Mouse (Mus musculus): Measurements from ENCODE around the gene Itgb5.

Gene Itgb5

GRCm38 (mm10) chr16:33832728-33833428 lies 3.4 kb downstream of the Itgb5 start:
- no peak for DNase-seq (ENCODE audit: low spot score)

DNA sequence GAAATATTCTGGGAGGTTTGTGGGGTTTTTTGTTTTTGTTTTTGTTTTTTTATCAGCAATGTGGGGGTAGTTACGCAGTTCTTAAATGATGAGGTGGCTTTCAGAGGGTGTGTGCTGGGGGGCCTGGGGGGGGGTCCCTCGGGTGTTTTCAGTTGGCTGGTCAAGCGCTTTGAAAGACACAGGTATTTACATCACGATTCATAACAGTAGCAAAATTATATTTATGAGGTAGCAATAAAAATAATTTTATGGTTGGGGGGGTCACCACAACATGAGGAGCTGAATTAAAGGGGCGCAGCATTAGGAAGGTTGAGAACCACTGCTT lies 3.9 kb downstream of the Itgb5 start:
- no peak for DNase-seq (ENCODE audit: low spot score)

- no peak for DNase-seq (ENCODE audit: low spot score)
These were observed 4.5 kb downstream of the Itgb5 start for GRCm38 (mm10) chr16:33833781-33834482.

- DNase-seq (ENCODE audit: low spot score): no peak
These were observed 7.2 kb downstream of the Itgb5 start for GRCm38 (mm10) chr16:33836676-33837075.

DNA sequence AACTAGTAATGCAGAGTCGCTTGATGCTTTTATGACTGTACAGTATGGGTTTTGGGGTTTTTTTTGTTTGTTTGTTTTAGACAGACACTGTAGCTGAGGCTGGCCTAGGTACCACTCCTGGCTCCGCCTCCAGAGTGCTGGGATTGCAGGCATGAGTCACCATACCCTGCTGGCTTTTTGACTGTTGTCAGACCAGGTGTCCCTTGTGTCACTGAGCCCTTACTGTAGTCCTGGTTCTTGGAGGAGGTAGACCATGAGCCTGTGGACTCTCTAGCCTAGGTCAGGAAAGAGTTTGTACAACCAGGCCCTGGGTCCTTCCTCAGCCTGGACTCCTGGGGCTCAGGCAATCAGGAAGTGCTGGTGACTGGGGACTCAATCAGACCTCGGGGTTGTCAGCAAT lies 7.7 kb downstream of the Itgb5 start:
- DNase-seq (ENCODE audit: low spot score): no peak

- no peak for DNase-seq (ENCODE audit: low spot score)
These were observed 11.2 kb downstream of the Itgb5 start for GRCm38 (mm10) chr16:33840616-33841015.

DNA sequence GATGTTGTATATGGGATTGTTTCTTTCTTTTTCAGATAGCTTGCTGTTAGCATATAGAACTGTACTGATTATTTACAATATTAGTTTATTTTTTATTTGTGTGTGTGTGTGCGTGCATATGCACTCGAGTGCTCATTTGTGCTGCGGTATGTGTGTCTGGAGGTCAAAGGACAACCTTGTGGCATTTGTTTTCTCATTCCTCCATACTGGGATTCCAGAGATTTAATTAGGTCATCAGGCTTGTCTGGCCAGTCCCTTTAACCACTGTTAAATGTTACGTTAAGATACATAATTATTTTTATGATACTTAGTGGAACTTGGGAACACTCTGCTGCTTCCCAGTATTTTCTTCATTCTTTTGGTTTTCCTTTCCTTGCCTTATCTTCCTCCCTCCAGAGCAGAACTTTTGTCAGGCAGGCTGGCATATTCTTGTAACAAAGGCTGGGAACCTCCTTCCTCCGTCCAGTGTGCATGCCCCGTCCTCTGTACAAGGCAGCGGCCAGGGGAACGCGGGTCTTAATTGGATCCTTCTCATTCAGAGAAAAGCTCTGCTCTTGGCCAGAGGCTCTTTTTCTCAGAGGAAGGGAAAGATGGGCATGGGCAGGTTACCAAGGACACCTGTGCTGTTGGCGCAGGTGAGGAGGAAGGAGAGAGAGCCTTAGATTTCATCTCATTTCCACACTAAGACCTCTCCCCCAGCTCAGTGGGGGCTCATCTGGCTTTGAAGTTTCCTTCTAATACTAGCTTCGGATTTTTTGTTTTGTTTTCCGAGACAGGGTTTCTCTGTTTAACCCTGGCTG lies 12.8 kb downstream of the Itgb5 start:
- DNase-seq (ENCODE audit: low spot score): no peak

DNA sequence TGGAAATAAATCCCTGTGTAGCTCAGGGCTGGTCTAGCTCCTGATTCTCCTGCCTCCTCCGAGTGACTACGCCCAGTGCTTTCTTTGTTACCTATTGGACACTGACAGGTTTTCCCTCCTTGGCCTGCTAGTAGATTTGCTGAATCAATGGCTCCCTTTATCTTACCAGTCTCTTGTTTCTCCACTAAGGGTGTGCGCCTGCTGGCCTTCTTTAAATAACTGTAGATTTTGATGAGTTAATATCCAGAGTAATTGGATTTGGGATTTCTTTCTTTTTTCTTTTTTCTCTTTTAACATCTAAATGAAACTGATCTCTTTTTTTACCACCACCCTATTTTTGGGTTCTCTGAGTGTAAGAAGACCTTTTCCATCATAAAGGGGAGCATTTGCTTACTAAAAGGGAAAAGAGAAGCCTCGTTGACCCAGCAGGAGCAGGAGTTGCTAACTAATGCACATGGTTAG lies 14.7 kb downstream of the Itgb5 start:
- no peak for DNase-seq (ENCODE audit: low spot score)

DNA sequence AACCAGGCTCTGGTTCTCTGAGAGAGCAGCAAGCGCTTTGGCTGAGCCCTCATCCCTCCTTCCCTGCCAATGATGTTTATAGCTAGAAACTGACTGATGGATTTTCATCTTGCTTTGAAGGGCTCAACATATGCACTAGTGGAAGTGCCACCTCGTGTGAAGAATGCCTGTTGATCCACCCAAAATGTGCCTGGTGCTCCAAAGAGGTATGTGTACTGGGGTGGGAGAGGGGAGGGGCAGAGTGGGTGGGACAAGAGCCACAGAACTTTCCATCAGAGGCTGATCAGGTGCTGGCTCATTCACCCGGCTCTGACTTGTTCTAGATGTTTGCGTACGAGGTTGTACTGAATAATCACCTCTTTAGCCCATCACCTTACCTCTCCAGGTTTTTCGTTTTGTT lies 15.4 kb downstream of the Itgb5 start:
- DNase-seq (ENCODE audit: low spot score): no peak

DNA sequence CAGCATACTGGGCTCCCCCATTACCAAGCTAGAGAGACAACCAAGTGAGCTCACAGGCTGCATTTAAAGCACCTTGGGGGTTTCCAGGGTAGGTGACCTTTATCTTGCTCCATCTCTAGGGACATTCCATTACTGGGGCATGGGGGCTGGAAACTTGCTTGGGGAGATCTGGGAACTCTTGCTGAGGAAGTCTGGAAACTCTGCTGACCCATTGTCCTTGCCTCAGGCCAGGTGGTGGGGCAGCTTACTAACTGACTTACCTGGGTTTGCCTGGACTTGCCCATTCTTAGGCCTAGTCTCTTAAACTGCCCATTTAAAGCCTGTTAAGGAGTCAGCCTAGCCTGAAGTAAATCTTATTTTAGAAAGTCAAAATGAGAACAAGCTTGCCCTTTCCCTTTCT lies 23.8 kb downstream of the Itgb5 start:
- DNase-seq (ENCODE audit: low spot score): no peak

DNA sequence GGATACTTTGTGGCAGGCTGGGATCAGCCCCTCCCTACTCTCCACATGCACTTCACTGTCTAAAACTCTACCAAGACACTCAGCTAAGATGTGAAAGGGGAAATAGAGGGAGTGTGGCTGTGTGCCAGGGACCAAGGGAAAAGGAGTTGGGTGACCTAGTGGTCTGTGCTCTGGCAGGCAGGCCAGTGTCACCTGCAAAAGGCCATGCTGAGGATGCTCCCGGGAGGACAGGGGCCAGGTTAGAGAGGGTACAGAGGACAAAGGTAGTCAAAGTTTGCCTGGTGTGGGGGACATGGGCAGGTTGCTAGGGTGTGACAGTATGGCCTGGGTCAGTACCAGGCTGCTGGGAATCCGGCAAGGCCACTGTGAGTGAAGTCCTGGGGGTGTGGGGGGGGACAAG lies 29.3 kb downstream of the Itgb5 start:
- no peak for DNase-seq (ENCODE audit: low spot score)

DNA sequence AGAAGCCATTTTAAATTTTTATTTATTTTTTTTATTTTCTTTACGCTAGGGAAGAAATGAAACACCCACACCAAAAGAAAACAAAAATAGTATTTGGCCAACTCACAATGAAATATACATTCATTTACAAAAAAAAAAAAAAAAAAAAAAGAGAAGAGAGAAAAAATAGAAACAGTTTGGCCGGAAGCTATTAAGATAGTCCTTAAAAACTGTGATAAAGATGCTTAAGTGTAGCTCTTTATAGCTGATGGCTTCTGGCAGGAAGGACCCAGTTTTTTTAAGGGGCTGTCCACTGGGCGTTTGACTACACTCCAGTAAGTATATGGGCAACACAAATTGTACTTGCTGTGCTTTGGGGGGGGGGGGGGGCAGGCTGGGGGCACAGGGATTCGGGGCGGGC lies 29.9 kb downstream of the Itgb5 start:
- DNase-seq (ENCODE audit: low spot score): no peak

- no peak for DNase-seq (ENCODE audit: low spot score)
These were observed 30.7 kb downstream of the Itgb5 start for GRCm38 (mm10) chr16:33859988-33860700.

- DNase-seq (ENCODE audit: low spot score): no peak
These were observed 32.9 kb downstream of the Itgb5 start for GRCm38 (mm10) chr16:33862406-33862805.

- DNase-seq (ENCODE audit: low spot score): no peak
These were observed 33.8 kb downstream of the Itgb5 start for GRCm38 (mm10) chr16:33863208-33863751.

DNA sequence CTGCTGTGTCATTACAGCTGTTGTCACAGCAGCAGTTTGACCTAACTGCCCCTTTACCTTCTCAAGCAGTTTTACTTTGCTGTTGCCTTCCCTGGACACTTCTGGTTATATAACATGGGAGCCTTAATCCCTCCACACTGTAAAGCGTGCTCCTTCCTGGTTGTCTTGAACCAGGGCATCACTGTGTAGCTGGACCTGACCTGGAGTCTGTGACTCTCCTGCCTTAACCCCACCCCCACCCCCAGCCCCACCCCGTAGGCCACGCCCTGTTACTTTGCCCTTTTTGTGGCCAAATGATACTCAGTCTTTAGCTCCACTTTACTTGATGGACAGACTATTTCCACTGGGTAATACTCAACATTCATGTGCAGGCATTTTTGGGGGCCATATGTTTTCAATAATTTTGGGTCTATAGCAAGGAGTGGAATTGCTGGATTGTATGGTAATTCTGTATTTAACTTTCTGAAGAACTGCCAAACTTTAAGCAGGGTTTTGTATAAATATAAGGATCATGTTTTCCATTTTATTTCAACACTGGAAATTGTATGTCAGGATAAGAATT lies 40.8 kb downstream of the Itgb5 start:
- DNase-seq (ENCODE audit: low spot score): no peak

DNA sequence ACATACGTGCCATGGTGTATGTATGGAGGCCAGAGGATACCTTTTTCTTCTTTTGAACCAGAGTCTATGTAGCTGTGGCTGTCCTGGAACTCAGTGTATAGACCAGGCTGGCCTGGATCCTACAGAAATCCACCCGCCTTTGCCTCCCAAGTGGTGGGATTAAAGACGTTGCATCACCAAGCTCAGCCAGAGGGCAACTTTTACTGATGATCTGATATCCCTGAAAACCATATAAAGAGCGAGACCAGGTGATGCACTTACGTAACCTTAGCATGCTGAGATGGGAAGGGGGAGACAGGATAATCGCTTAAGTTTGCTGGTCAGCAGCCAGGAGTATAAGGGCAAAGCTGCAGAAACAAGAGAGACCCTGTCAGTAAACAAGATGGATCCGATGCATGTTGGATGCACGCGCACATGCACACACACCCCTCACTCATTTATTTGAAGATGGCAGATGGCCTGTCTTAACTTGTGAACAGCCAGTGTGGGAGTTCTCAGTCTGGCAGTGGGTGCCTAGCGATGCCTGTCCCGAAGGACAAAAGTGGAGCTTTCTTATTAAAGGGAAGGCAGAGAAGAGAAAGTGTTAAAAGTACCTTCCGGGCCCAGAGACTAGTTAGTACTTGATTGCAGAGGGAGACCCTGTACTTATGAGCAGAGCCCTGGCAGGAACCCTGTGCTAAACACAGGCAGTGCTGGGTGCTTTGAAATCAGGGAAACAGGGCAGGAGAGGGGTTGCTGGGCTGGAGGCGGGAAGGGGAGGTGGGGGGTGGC lies 41.7 kb downstream of the Itgb5 start:
- no peak for DNase-seq (ENCODE audit: low spot score)

DNA sequence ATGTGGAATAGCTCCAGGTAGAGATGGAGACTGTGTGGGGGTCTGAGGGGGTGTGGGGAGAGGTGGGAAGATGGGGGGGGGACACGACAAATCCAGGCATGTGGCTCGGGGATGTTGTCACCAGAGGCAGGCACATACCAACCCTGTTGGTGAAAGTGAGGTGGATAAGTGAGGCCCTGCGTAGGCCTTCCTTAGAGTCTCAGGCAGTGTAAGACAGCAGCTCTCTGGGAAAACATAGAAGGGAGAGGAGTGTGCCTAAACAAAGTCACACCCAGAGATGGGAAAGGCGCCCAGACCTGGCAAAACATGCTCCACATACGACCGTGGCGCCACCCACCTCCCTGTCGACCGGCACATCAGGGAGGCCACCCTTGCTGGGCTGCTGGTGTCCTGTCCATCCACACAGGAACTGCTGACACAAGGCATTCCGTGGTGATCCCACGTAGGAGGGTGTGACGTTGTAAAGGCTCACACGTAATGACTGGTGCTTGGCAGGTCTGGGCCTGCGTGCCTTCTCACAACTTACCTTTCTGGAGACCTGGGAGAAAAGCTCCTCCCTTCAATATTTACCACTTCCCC lies 42.5 kb downstream of the Itgb5 start:
- no peak for DNase-seq (ENCODE audit: low spot score)

DNA sequence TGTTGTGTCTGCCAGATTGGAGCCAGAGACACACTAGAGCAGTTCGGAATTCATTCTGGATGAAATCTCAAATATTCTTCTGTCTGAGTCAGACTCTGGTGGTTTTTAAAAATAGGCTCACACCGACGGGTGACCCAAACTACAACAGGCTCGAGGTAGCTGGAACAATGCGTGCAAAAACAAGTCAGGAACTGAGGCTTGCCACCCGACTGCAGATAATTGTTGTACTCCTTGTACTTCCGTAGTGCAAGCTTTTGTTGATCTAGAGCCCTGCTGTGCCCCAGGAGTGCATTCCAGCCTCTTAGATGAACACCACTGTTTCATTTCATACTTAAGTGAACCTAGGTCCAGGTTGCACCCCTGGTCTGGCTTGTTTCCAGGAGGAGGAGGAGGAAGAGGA lies 43.8 kb downstream of the Itgb5 start:
- DNase-seq (ENCODE audit: low spot score): no peak

- no peak for DNase-seq (ENCODE audit: low spot score)
These were observed 48.7 kb downstream of the Itgb5 start for GRCm38 (mm10) chr16:33878041-33878783.
